Mouse (Mus musculus) ES-Bruce4 (cell line): ENCODE results near the gene Il2ra. TPM values are rescaled to one million over a fixed set of nuclear protein-coding genes. Genes with fewer than 3 reads are reported as not detected.
"Not testable (repeated sequence)": the region's sequence is repeated elsewhere in the genome, so short reads cannot be mapped to it uniquely, and the experiment has no call there.

Experiments used
- H3K27ac ChIP-seq: 2 replicates; pipeline ENCODE4 v1.5.1; 2012; ENCODE audit warnings: low read length, inconsistent platforms; ENCODE audit not compliant: insufficient read depth
- H3K27me3 ChIP-seq: 2 replicates; pipeline ENCODE4 v1.6.1; 2012; ENCODE audit warnings: mild to moderate bottlenecking, low read length, inconsistent platforms; ENCODE audit not compliant: control insufficient read depth, poor library complexity, insufficient read depth, severe bottlenecking
- H3K36me3 ChIP-seq: 2 replicates; pipeline ENCODE4 v1.6.1; 2012; ENCODE audit warnings: inconsistent platforms, mild to moderate bottlenecking, low read length, moderate library complexity; ENCODE audit not compliant: control insufficient read depth, poor library complexity, insufficient read depth, severe bottlenecking
- H3K4me1 ChIP-seq: one replicate; pipeline ENCODE4 v1.8.1; 2011; ENCODE audit warnings: low read length; ENCODE audit not compliant: control insufficient read depth, insufficient read depth
- H3K4me3 ChIP-seq: 2 replicates; pipeline ENCODE4 v1.5.1; 2011; ENCODE audit warnings: low read depth, mild to moderate bottlenecking, low read length
- H3K9ac ChIP-seq: 2 replicates; pipeline ENCODE4 v1.6.1; 2012; ENCODE audit warnings: low read depth, mild to moderate bottlenecking, inconsistent platforms; ENCODE audit not compliant: poor library complexity, severe bottlenecking
- H3K9me3 ChIP-seq: replicated peaks from 2 replicates; pipeline ENCODE4 v1.6.1; 2012; ENCODE audit warnings: mild to moderate bottlenecking, low read length, inconsistent platforms; ENCODE audit not compliant: control insufficient read depth, poor library complexity, insufficient read depth, severe bottlenecking
- CTCF ChIP-seq: IDR thresholded peaks from one replicate; pipeline ENCODE4 v1.8.1; 2011; ENCODE audit warnings: low read depth, low read length
- EP300 ChIP-seq: IDR thresholded peaks from 2 replicates; pipeline ENCODE4 v1.6.1; 2011; ENCODE audit warnings: low read depth, low read length; ENCODE audit not compliant: insufficient read depth
- POLR2A ChIP-seq: IDR thresholded peaks from one replicate; pipeline ENCODE4 v1.8.1; 2011; ENCODE audit warnings: low read length; ENCODE audit not compliant: insufficient read depth
- polyA plus RNA-seq: library from polyadenylated mRNA; stranded (reverse); fragments of >200 nt; gene quantifications from 2 replicates; pipeline ENCODE4 v1.2.4, GENCODE M21; 2011; ENCODE audit warnings: low read depth; ENCODE audit not compliant: missing spikeins, insufficient read depth, insufficient read length

Il2ra gene
- polyA plus RNA-seq, 1 experiment: not detected

GRCm38 (mm10) chr2:11604911-11605310, 37.7 kb upstream of the Il2ra start:
- H3K36me3 ChIP-seq: peaks cover 7% of the 10 kb centered on the region
- no peak overlapping the region for H3K9ac ChIP-seq
- H3K4me1 ChIP-seq: no peaks in the 10 kb centered on the region
- TF ChIP-seq CTCF (no peak), POLR2A (no peak), EP300 (no peak)
- no peaks in the 10 kb centered on the region for H3K9me3 ChIP-seq
- no peak overlapping the region for H3K4me3 ChIP-seq
- no peaks in the 10 kb centered on the region for H3K27me3 ChIP-seq
- H3K27ac ChIP-seq: no peak overlapping the region

- not testable (repeated sequence) for H3K4me3 ChIP-seq, H3K9ac ChIP-seq, H3K9me3 ChIP-seq, H3K4me1 ChIP-seq, H3K27me3 ChIP-seq, H3K27ac ChIP-seq, H3K36me3 ChIP-seq
Measured at GRCm38 (mm10) chr2:11606718-11607117, 35.9 kb upstream of the Il2ra start.

DNA sequence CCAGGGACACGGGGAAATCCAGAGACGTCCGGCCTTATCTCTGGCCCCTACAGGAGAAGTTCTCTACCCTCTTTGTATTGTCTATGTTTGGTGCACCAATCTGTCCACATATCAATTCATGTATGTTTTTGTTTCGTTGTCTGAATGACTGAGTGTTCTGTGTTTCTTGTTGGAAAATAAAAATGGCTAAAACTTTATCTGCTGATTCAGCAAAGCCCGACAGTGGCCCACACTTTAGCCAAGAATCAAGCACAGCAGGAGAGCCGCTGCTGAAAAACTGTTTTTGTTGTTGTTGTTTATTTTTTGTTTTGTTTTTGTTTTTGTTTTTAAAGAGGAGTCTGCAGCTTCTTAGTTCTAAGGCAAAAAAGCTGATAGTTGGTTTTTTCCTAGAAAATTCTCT, 29.7 kb upstream of the Il2ra start:
- not testable (repeated sequence) for H3K36me3 ChIP-seq, H3K27ac ChIP-seq, H3K9ac ChIP-seq, H3K4me3 ChIP-seq, H3K27me3 ChIP-seq, H3K4me1 ChIP-seq, H3K9me3 ChIP-seq

GRCm38 (mm10) chr2:11616846-11617245, 25.8 kb upstream of the Il2ra start:
- Histone ChIP-seq H3K27ac (no peak overlapping the region), H3K27me3 (no peaks in the 10 kb centered on the region)
- TF ChIP-seq CTCF (no peak), EP300 (no peak), POLR2A (no peak)

DNA sequence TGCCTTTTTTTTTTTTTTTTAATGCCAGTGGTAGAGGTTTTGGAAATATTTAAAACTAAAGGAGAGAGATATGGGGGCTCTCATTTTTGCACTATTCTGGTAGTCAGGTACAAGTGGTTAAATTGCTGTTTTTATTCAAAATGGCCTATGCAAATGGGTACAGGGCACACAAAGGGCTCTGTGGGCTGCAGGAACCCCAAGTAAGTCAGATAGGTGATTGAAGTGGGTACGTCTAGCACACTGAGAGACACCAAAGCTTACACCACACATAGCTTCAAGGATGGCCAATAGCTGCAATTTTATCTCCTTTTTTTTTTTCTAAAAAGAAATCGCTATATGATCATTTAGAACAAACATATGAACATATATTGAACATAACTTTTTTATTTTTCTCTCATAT, 23.0 kb upstream of the Il2ra start:
- Histone ChIP-seq H3K27me3 (no peaks in the 10 kb centered on the region), H3K9ac (no peak overlapping the region), H3K36me3 (no peaks in the 10 kb centered on the region), H3K4me3 (no peak overlapping the region), H3K9me3 (0 out of 2 replicates have a peak, but pooled peaks cover 5% of the 10 kb centered on the region), H3K27ac (no peak overlapping the region), H3K4me1 (peaks cover 2% of the 10 kb centered on the region)
- TF ChIP-seq EP300 (no peak), CTCF (no peak), POLR2A (no peak)

More at GRCm38 (mm10) chr2:11616846-11617245, 25.8 kb upstream of the Il2ra start:
- no peak overlapping the region for H3K9ac ChIP-seq
- no peaks in the 10 kb centered on the region for H3K36me3 ChIP-seq
- 0 out of 2 replicates have a peak, but pooled peaks cover 5% of the 10 kb centered on the region for H3K9me3 ChIP-seq
- peaks cover 2% of the 10 kb centered on the region for H3K4me1 ChIP-seq
- H3K4me3 ChIP-seq: no peak overlapping the region

DNA sequence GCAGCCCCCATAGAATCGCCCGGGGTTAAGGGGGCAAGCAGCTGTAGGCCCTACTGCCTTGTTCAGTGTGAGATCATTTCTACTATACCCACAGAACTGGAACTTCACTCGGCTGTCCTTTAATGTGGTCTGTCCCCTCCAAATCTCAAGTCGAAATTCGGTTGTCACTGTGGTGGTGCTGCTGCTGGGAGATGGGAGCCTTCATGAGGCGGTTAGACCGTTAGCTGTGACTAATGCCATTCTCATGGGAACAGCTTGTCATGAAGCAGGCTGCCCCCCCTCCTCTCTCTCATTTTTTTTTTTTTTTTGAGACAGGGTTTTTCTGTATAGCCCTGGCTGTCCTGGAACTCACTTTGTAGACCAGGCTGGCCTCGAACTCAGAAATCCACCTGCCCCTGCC, 19.4 kb upstream of the Il2ra start:
- no peak overlapping the region for H3K9ac ChIP-seq
- no peaks in the 10 kb centered on the region for H3K9me3 ChIP-seq
- H3K4me3 ChIP-seq: no peak overlapping the region
- H3K27ac ChIP-seq: no peak overlapping the region
- H3K27me3 ChIP-seq: no peaks in the 10 kb centered on the region
- TF ChIP-seq CTCF: no peak
- TF ChIP-seq POLR2A: no peak
- no peak for TF ChIP-seq EP300
- H3K36me3 ChIP-seq: no peaks in the 10 kb centered on the region
- peaks cover 2% of the 10 kb centered on the region for H3K4me1 ChIP-seq
